Mouse (Mus musculus): ENCODE data around the gene Sugct. TPM values are rescaled to one million over a fixed set of nuclear protein-coding genes. Genes with fewer than 3 reads are reported as not detected.

The Sugct gene
- total and polyA plus RNA-seq, 3 experiments, result 1.0 to 3.0 TPM; not detected in 1

- H3K4me3 ChIP-seq (ENCODE audit: control insufficient read depth in 1 of 2, insufficient read depth in 1 of 2, low read depth in 2 of 2, low read length in 2 of 2), result no peak overlapping the region
- no peaks in the 10 kb centered on the region for H3K4me1 ChIP-seq (ENCODE audit: control insufficient read depth in 1 of 2, insufficient read depth in 2 of 2, low read length in 2 of 2)
- no peak for DNase-seq (ENCODE audit: low read depth, low spot score)
- no peaks in the 10 kb centered on the region for H3K36me3 ChIP-seq (ENCODE audit: control insufficient read depth in 1 of 2, insufficient read depth in 2 of 2, low read length in 2 of 2)
- H3K27me3 ChIP-seq (ENCODE audit: control insufficient read depth in 1 of 2, insufficient read depth in 2 of 2, low read length in 2 of 2), result no peaks in the 10 kb centered on the region
- TF ChIP-seq MXI1 (IDR thresholded peaks at IDR 0.05; ENCODE audit: low read depth, low read length) (no peak), TAL1 (IDR thresholded peaks at IDR 0.05; ENCODE audit: low read length) (no peak), ZMIZ1 (IDR thresholded peaks at IDR 0.05; ENCODE audit: low read depth, low read length) (no peak), E2F4 (IDR thresholded peaks at IDR 0.05; ENCODE audit: borderline replicate concordance, low read depth, low read length) (no peak), NRF1 (IDR thresholded peaks at IDR 0.05; ENCODE audit: insufficient read depth, low read depth, low read length, poor library complexity, severe bottlenecking) (no peak), NELFE (IDR thresholded peaks at IDR 0.05; ENCODE audit: low read depth, low read length) (no peak), ZC3H11A (IDR thresholded peaks at IDR 0.05; ENCODE audit: low read depth, low read length) (no peak), SIN3A (IDR thresholded peaks at IDR 0.05; ENCODE audit: low read length) (no peak), MEF2A (IDR thresholded peaks at IDR 0.05; ENCODE audit: extremely low read depth, insufficient replicate concordance, low read depth, low read length, poor library complexity, severe bottlenecking) (no peak), BHLHE40 (IDR thresholded peaks at IDR 0.05; ENCODE audit: borderline replicate concordance, low read depth, low read length) (no peak), ZKSCAN1 (IDR thresholded peaks at IDR 0.05; ENCODE audit: low read depth, low read length) (no peak), GABPA (IDR thresholded peaks at IDR 0.05; ENCODE audit: low read depth, low read length) (no peak), MYC (IDR thresholded peaks at IDR 0.05; ENCODE audit: low read depth, low read length) (no peak), MAFK (IDR thresholded peaks at IDR 0.05; ENCODE audit: borderline replicate concordance, low read depth, low read length) (no peak), POLR2AphosphoS5 (IDR thresholded peaks at IDR 0.05; ENCODE audit: borderline replicate concordance, low read depth, low read length) (no peak)
- no peak overlapping the region for H3K27ac ChIP-seq (ENCODE audit: control insufficient read depth, low read depth, low read length)
- H3K9ac ChIP-seq (ENCODE audit: control insufficient read depth, low read depth, low read length, poor library complexity, severe bottlenecking), result no peak overlapping the region
- no peaks in the 10 kb centered on the region for H3K9me3 ChIP-seq (replicated peaks; ENCODE audit: insufficient read depth, low read length)
- H3K79me2 ChIP-seq (ENCODE audit: control insufficient read depth, insufficient read depth, low read length, poor library complexity), result no peaks in the 10 kb centered on the region
Measured at GRCm38 (mm10) chr13:16935029-16935428, 760.3 kb downstream of the Sugct start.

DNA sequence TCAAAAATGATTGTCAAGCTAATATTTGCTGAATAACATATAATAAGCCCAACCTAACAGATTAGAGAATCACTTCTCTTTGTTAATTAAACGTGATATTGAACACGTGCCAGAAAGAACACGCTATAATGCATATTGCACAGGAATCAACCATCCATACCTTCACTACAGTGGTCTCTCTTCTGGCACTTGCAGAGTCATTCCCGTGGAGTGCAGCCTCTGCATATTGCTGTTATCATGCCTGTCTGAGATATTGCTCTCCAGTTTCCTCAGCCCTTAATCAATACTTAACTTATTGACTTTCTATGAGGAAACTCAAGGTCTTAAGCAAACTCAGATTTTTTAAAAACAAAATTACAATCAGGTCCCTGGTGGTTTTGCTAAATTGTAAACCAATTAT lies 761.8 kb downstream of the Sugct start:
- no peaks in the 10 kb centered on the region for H3K27me3 ChIP-seq (ENCODE audit: control insufficient read depth in 1 of 2, insufficient read depth in 2 of 2, low read length in 2 of 2)
- H3K36me3 ChIP-seq (ENCODE audit: control insufficient read depth in 1 of 2, insufficient read depth in 2 of 2, low read length in 2 of 2), result no peaks in the 10 kb centered on the region
- no peak for DNase-seq (ENCODE audit: low read depth, low spot score)
- no peak overlapping the region for H3K4me3 ChIP-seq (ENCODE audit: control insufficient read depth in 1 of 2, insufficient read depth in 1 of 2, low read depth in 2 of 2, low read length in 2 of 2)
- no peak overlapping the region for H3K27ac ChIP-seq (ENCODE audit: control insufficient read depth, low read depth, low read length)
- no peaks in the 10 kb centered on the region for H3K9me3 ChIP-seq (replicated peaks; ENCODE audit: insufficient read depth, low read length)
- no peaks in the 10 kb centered on the region for H3K4me1 ChIP-seq (ENCODE audit: control insufficient read depth in 1 of 2, insufficient read depth in 2 of 2, low read length in 2 of 2)
- no peak overlapping the region for H3K9ac ChIP-seq (ENCODE audit: control insufficient read depth, low read depth, low read length, poor library complexity, severe bottlenecking)
- no peak for TF ChIP-seq KAT2A (conservative IDR thresholded peaks at IDR 0.05; ENCODE audit: low read depth, low read length)
- H3K79me2 ChIP-seq (ENCODE audit: control insufficient read depth, insufficient read depth, low read length, poor library complexity), result no peaks in the 10 kb centered on the region
